Mouse (Mus musculus) right cerebral cortex, postnatal 10 days (tissue): ENCODE measurements around the gene Msi2.
A peak's percentile ranks its signal among the peaks of the same experiment; 100 is the strongest.

Source experiments
- DNase-seq, 2 experiments: peaks; one replicate each; pipeline ENCODE4 v3.0.0; 2021; ENCODE audit warnings: low spot score in 2 of 2

Msi2 gene

DNA sequence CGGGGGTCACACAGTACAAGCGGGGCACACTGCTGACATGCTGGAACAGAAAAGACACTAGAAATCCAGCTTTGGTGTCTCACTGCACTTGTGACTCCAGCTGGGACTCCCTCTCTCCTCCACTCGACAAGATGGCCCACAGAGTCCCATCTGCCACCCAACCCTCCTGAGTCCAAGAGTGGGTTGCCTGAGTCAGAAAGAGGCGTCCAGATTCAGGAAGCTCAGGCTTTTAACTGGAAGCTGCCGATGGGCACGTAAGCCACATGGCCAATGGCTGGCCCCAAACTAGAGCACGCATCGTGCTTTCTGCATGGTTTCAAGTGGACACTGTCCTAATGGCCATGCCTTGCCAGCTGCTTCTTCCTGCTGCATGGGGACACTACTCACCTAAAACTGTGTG, 126.2 kb downstream of the Msi2 start:
- no peak for DNase-seq

DNA sequence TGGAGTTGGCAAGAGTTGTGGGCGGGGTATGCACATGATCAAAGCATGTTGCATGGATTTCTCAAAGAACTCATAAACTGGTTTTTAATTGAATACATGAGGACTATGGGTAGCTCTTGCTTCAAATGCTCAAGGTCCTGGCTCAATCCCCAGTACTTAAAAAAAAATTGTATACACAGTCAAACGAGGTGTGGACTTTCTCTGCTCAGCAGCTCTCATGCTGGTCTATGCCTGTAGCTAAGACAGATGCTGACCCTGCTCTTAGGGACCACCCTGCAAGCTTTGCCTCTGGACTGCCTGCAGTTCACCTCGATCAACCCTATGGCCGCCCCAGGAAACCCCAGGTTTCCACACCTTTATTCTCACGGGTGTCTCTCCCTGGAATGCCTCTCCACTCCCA, 127.7 kb downstream of the Msi2 start:
- no peak for DNase-seq

DNA sequence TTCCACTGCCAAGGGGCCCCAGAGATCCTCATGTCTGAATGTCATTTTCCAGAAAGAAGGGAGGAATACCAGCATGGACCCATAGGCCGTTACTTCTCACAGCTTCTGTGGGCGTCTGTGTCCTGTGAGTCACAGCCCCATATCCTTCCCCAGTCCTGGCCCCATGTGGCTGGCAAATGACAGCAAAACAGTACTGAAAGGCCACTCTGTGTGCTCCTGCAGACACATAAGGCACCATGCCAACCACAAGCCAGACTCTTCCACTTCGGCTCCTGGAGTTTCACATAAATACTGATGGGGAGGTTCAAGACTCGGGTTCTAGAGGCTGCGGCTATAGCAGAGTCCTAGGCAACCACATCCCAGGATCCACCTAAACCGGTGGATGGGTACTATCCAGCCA, 128.7 kb downstream of the Msi2 start:
- DNase-seq: peak in 1 of 2 experiments; percentile 41

DNA sequence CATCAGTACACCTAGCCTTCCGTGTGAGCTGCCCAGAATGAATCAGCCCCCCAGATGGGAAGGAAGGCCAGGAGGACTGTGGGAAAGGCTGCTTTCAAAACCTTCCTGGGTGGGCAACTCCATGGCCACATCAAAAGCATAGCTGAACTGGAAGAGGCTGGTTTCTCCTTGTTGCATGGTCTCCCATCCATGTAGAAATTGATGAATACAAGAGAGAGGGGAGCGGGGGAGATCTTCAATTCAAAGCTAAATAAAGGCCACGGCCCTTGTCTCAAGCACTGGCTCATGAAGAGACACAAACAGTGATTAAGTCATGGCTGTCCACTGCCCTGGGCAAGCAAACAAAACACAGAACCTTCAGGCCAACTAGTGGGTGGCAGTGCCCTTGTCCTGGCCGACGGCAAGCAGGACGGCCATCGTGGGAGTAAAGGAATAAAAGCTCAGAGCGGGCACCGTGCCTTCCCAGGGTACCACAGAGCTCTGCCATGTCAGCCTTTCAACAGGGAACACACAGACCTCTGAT, 129.6 kb downstream of the Msi2 start:
- DNase-seq: peak; percentile 62 to 67

DNA sequence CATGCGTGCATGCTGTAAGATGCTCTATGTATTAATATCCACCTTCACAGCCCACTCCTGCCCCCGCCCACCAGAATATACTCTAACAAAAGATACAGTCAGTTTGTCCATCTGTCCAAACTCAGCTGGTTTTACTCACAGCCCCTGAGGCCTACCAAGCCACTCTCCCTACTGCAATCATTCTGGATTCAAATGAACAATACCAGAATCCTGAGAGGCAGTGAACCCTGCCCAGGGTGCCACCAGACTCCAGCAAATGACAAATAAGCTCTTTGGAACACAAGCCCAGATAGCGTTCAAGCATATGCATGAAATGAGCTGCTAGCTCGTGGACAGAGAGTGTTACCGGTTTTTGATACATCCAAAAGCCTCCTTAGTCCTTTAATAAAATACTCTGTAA, 130.6 kb downstream of the Msi2 start:
- DNase-seq: no peak

DNA sequence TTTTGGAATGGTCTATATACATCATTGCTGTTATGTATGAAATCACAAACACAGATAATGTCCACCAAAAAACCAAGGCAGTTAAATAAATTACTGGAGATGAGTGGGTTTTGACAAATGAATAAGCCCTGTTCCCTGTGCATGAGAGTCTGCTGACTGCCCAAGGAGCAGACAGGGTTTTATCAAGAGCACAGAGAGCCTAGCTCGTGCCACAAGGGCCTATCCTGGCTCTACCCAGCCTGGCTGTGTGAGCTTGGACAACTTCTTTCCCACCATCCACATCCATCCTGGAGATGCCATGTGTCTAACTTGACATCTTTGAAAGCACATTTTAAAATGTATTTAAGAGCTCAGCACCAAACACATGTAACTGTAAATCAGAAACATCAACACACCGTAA, 132.4 kb downstream of the Msi2 start:
- no peak for DNase-seq

DNA sequence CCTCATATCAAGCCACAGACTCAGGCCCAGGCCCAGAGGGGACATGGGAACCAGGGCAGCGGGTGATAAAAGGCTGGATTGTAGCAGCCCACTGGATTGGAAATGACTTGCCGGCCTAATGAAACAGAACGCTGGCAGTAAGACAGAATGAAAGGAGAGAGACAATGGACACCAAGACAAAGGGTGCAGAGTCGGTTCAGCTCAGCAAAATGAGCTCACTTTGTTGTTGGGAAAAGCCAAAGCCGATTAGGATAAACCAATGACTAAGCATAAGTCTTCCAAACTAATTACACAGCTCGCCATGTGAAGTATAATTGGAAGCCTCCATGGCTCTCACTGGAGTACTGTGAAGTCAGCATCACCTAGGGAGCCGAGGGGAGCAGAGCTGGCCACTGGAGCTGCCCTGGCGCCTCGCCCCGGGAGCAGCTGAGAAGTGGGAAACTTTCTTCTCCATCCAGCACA, 133.1 kb downstream of the Msi2 start:
- peak; percentile 74 to 80 for DNase-seq

DNA sequence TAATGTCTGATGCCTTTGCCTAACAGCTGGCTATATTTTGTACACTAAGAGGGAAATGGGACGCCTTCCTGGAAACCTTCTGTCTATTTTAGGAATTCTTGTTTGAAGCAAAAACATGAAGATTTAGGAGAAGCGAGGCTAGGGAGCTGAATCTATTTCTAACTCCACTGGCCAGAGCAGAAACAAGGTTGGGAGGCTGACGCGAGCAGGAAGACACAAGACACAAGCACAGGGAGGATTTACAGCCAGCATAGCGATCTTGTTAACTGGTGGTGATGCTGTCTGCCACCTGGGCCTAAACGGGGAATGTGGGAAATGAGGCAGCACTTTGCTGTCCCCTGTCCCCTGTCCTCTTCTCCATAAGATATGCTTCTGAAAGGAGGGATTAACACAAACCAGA, 134.4 kb downstream of the Msi2 start:
- DNase-seq: no peak

DNA sequence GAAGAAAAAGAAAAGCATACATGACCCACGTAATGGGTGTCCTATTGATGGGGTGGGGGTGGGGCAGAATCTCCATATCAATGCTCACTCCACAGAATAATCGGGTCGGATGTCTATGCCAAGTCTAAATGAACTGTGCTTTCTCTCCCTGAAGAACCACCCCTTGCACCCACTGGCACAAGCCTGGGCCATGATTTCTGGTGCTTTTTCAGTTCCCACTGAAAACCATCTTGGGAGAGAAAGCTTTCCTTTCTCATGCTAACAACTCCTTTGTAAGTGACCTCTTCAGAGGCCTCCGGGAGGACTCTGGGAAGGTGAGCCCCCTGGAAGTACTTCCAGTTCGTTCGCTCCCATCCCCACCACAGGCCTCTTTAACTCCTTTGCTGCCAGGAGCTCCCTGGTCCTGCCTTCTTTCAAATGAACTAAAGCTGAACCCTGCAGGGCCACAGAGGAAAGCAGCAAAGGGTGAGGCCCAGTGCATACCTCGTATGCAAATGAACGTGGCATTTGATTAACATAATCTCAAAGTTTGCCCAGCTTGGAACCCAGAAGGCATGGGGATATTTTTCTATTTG, 135.0 kb downstream of the Msi2 start:
- DNase-seq: peak; percentile 65 to 71

DNA sequence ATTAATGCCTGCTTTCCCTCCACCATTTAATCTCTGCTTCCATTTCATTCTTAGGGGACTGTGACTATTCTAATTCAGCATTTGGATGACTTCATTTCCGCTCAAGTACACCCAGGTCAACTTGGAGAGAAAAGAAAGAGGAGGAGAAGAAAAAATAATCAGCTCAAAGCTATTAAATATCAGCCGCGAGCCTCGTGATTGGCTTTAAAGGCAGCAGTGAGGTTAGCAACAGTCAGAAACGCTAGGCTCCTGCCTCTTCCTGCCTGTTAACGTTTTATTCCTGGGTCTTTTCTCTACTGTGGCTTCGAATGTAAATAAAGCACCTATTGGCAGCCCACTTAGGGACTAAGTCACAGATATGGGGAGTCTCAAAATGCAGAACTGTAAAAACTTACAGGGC, 135.5 kb downstream of the Msi2 start:
- no peak for DNase-seq

DNA sequence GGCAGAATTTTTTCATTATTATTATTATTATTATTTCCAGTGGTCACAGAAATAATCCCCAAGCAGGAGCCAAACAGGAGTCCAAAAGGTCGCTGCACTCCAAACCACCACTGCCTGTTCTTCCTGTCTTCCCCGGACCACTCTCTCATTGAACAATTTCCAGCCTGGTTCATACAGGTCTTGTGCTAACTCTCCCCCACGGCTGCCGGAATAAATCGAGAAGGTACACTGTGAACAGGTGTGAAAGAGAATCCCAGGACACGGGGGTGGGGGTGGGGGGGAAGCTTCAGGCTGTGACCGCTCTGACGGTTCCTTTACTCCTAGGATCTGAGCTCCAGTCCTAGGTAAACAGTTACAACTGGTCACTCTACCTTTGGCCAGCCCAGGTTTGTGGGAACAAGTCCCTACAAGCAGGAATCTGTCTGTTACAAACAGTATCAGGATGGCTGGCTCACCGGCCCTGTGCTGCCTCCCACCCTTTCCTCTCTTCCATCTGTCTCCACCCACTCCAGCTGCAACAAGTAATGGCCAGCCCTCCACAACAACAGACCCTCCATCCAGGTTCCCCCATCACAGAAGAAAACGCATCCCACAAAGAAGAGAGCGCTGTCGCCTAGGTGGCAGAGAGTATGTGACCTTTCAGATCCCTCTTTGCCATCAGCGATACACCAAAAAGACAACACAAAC, 136.1 kb downstream of the Msi2 start:
- DNase-seq: no peak

DNA sequence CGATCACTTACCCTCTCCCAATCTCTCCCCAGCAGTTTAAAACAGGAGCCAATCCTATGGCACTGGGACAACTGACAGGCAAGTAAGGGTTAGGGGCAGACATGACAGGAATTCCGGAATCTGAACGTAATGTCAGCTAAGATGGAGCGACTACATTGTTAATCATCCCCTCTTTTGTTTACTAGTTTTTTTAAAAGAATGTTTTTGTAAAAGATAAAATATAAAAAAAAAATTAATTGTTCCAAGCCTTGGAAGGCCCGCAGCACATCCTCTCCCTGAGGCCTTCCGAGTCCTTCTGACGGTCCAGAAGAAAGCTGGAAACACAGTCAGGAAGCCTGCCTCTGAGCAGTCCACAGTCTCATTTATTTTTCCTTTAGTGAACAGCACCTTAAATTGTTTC, 136.9 kb downstream of the Msi2 start:
- DNase-seq: no peak

DNA sequence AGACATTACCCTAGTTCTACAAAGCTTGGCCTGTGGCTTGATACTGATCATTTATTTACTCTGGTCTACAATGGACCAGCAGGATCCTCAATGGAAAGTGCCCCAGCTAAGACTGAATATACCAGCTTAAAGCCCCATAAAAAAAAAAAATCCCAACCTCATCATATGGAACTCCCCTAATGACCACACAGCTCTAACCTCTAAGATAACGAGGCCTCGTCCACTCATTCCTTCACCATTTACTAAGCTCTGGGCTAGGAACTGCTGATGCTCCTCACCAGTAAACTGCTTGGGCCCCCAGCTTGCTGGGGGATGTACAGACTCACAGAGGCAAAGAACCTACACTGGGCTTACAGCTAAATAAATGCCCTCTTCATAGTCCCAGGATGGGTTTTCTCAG, 139.6 kb downstream of the Msi2 start:
- no peak for DNase-seq

DNA sequence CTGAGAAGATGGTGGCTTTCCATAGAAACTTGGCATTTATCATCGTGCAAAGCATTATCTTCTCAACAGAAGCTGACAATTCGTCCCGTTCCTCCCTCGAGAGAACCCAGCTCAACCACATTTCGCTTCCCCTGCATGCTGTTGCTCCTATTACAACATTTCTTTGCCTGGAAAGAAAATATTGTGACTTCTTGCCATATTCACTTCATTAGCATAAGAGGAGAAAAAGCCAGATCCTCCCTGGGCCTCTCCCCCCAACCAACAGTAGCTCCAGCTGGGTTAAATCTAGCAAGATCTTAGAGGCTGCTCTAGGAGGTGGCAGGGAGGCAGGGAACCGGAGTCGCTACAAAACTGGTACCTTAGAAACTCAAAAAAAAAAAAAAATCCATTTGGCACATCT, 141.2 kb downstream of the Msi2 start:
- DNase-seq: no peak

DNA sequence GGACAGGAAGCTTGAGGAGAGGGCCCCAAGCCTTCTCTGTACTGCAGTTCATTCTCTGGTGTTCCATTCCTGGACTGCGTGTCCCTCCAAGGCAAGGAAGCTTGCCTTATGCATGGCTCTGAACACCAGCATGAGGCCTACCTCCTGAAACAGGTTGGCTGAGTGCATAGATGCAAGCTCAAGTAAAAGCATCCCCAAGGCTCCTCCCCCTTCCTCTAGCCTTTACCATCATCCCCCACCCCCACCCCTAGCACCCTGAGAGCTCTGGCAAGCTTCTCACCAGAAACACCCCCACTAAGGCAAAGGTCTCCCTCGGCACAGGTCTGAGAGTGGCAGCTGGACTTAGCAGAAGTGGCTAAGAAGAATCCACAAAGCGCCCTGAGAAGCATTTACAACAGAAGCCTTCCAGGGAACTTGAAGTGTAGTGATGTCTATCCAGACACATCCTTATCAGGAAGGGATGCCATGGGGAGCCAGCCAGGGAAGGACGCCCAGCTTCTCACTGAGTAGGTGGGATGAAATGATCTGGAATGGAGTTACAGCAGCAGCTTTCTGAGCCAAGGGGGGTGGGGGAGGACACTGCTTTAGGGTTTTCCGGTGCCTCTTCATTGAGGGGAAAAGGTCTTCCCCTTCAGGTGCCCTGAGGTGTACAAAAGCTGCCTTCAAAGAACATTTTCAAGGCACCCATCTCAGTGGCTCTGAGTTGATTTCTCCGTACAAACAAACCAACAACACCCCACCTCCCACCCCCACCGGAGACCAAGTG, 141.9 kb downstream of the Msi2 start:
- DNase-seq: peak; percentile 56 to 58

DNA sequence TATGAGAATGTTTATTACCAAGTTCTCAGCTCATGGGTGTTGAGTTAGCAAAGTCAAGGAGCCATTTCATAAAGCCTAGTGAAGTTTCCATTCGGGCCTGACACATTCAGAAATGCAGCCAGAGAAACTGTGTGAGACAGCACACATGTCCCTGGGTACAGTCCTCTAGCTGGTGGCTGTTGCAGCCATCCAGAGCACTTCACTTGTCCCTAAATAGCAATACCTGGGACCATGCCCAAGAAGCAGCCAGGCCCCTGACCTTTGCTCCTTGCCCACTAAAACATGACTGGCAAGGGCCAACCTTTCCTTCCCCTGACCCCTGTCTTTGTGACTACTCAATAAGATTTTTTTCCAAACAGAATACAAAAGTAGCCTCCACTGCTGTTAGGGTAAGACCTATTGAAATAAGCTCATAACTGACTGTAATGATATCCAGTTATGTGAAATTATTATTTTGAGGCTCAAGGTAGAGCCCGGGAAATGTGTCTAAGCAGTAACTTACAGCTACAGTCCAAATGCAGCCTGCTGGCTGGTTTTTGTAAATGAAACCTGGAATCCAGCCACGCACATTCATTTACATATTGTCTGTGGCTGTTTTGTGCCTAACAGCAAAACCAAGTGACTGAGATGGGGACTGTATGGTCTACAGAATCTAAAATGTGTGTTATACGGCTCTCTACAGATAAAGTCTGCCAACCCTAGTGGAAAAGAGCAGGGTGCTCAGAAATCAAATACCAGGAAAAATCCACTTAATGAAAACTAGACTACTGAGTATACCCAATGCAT, 143.5 kb downstream of the Msi2 start:
- DNase-seq: peak; percentile 65 to 76

DNA sequence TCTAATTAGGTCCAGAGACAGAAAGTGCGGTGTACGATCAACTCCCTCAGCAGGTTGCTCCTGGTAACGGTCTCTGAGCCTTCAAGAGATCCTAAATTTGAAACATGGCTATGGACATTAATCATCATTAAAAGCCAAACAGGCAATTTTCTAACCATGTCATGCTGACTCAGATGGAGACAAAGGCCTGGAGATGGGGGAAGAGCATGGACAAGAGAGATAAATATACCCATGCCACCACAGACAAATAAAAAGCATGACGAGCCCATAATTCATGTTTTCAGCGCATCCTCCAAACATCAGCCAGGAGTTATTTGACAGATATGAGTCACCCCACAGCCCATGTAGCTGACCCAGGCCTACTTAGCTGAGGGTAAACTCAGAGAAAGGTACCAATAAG, 145.3 kb downstream of the Msi2 start:
- no peak for DNase-seq

DNA sequence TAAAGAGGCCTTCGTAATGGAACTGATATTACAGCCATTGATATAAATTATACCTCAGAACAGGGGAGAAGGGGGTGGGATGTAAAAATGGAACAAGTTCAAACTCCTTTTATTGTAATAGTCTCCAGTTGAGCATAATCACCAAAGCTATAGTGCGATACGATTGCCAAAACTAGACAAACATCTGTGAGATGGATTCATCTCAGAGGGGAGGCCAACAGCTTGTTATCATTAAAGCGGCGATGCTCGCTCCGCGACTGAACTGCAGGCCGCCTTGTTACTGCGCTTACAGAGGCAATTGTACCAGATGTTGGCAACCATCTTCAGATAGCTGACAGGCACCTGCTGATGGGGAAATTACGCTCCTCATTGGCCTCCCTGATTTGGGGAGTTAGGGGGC, 145.9 kb downstream of the Msi2 start:
- no peak for DNase-seq

DNA sequence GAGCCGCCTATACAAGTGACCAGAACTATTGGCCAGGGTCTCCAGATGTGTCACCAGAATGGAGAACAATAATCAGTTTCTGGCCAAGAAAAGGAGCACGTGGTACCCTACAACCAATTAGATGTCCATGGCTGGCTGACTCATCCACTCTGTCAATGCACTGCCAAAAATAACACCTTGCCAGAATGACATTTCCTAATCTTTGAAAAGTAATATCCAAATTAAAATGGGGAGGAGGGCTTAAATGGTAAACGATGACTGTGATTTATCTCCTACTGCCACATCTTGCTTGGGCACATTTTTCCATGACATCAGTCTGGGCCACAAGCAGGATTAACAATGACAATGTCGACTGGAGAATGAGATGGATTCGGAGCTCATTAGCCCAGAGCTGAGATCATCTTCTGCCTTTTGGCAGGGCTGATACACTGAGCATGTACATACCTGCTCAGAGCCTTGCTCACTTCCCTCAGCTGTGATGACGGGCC, 147.6 kb downstream of the Msi2 start:
- DNase-seq: no peak

DNA sequence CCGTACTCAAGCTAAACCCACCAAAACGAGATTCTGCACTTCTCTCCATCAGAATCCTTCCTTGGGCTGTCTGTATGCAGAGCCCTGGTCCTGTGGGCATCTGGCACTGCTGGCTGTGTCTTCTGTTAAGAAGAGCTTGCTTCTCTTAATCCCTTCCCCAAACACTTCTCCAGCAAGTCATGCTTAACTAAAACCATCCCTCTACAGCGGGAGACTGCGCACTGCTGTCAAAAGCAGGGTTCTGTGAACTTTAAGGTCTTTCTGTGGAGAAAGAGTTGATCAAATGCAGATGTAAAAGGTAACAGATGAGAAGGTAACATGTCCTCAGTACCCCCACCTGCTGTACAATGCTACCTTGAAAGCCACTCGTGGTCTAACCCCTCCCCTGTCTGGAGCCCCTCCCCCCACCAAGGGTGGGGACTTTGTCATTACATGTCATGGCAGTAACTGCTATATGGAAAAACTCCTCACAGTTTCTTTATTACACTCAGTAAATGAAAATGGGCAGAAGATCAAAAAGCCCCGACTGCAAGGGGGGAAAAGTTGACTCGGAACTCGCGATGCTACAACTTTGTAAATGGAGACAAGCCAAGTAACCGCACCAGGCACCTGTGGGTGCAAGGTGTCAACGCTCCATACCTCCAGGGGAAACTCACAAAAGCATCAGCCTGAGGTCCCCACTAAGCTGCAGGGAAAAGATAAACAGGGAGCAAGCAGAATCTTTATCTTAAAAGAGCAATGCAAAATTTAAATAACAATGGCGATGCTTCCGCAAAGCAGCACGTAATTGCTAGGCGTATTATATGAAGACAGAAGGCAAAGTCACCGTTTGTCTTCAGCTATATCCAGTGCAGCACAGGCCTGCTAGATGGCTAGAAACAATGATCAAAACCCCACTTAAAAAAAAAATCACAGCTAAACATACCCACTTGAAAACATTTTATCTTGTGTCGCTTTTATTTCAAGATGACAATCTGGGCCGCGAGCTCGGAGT, 151.4 kb downstream of the Msi2 start:
- DNase-seq: no peak

DNA sequence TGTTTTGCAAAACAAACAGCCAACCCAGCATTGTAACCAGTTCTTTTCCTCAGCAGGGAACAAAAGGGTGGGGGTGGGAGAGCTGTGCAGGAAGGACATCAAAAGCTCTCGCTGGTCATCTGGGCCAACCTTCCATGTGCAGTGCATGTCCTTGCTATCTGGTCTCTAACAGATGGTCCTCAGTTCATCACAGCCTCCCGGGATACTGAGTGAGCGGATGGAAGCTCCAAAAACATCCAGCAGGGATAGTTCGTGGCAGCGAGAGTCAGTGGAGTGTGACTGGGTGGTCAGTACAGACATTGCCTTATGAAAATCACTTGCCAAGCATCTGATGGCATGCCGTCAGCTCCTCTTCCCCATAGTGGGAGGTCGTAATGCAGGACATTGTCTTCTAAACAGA, 153.5 kb downstream of the Msi2 start:
- no peak for DNase-seq
